Mouse (Mus musculus): ENCODE measurements around the gene Cpsf2. TPM values are rescaled to one million over a fixed set of nuclear protein-coding genes. Genes with fewer than 3 reads are reported as not detected.
"Not testable (repeated sequence)": the region's sequence is repeated elsewhere in the genome, so short reads cannot be mapped to it uniquely, and the experiment has no call there.

Gene Cpsf2
- 43.3 and 45.0 TPM in 2 replicates for polyA plus RNA-seq (2014; fragmentation: Nextera tagmentation; extraction: Ambion mirVana)

DNA sequence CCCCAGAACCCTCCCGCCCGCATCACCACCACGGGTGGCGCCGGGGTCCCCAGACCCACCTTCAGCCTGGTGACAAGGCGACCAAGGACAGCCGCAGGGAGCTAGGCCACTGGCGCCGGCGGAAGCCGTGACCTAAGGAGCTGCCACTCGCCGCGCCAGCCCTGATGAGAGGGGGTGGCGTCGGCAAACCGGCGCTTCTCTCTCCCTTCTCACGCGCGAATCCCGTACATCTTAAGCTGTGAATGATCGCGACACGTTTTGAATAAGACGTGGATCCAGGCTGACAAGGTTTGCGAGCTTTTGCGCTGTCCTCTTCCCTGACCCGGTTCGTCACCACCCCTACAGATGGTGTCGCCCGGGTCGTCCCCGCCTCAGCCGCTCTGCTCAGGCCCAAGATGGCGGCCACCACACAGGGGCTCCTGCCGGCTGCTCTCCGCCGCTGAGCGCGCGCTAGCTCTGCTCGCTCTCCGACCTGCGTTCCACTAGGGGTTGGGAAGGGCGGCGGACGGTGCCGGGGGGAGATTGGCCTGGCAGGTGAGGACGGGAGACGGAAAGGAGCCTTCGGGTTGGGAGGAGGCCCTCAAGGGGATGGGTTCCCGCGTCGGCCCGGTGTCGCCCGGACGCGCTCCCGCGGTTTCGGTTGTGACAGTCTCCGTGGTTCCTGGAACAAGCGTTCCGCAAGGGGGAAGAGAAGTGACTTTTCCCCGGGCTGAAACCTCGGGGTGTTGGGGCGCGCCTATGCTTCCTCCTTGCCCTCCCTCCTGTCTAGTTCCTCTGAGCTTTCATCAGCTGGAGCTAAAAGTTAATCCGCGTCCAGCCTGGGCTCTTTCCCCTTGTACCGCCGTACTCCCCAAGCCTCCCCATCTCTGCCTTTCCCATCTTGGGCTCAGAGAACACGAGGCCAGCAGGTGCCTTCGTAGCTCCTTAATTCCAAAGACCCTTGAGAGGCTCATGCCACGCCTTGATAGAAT, at the start of gene Cpsf2:
Cpsf2 (plus strand) TSS at position 388 of the 971 bp plus-strand sequence.
- Histone ChIP-seq H3K4me2 (replicated peaks; ENCODE audit: low read depth, low read length) (peak within 1 kb of the TSS; percentile 78), H3K9ac (ENCODE audit: low read depth, low read length) (peak within 1 kb of the TSS; percentile 89), H3K4me1 (replicated peaks; ENCODE audit: control insufficient read depth, insufficient read depth, low read length) (no peaks in the 10 kb centered on the region; the same call in 1 of the 2 replicates), H3K36me3 (ENCODE audit: control insufficient read depth, insufficient read depth, low read length) (no peaks in the 10 kb centered on the region), H3K27ac (ENCODE audit: low read depth, low read length) (peak within 1 kb of the TSS; percentile 80), H3K4me3 (ENCODE audit: low read depth, low read length) (peak within 1 kb of the TSS; percentile 93), H3K27me3 (ENCODE audit: control insufficient read depth, insufficient read depth, low read length) (no peaks in the 10 kb centered on the region), H3K9me3 (ENCODE audit: control insufficient read depth, low read length) (no peaks in the 10 kb centered on the region)
- under 1% methylated on average over 63 of the region's 77 CpGs for WGBS
- peak; percentile 88 for DNase-seq (ENCODE audit: low spot score)
- ATAC-seq (ENCODE audit: low FRiP score): peak; percentile 99

DNA sequence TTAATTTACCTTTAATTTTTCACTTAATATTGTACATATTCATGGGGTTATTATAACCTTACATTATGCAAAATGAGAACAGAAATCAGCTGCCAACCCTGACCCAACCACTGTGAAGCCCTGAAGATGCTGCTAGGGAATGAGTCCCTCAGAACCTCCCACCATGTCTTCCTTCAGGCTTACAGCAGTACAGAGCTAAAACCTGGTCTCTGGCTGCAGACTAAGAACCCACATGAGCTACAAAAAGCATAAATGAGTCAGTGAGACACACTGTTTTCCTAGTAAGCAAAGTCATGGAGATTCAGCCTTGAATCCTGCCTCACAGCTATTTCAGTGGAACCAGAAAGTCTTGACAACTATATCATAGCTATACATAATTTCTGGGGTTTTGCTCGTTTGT, 47.4 kb upstream of the Cpsf2 start:
- DNase-seq (ENCODE audit: low spot score) (no peak), ATAC-seq (ENCODE audit: low FRiP score) (no peak)
- no peaks in the 10 kb centered on the region for H3K9me3 ChIP-seq (ENCODE audit: control insufficient read depth, low read length)
- no peaks in the 10 kb centered on the region for H3K27me3 ChIP-seq (ENCODE audit: control insufficient read depth, insufficient read depth, low read length)
- no peak overlapping the region for H3K27ac ChIP-seq (ENCODE audit: low read depth, low read length)
- no peaks in the 10 kb centered on the region for H3K4me1 ChIP-seq (replicated peaks; ENCODE audit: control insufficient read depth, insufficient read depth, low read length)
- no peak overlapping the region for H3K9ac ChIP-seq (ENCODE audit: low read depth, low read length)
- no peak overlapping the region for H3K4me3 ChIP-seq (ENCODE audit: low read depth, low read length)
- WGBS: 97% methylated on average over 1 of the region's 1 CpGs
- no peak overlapping the region for H3K4me2 ChIP-seq (replicated peaks; ENCODE audit: low read depth, low read length)
- no peaks in the 10 kb centered on the region for H3K36me3 ChIP-seq (ENCODE audit: control insufficient read depth, insufficient read depth, low read length)

DNA sequence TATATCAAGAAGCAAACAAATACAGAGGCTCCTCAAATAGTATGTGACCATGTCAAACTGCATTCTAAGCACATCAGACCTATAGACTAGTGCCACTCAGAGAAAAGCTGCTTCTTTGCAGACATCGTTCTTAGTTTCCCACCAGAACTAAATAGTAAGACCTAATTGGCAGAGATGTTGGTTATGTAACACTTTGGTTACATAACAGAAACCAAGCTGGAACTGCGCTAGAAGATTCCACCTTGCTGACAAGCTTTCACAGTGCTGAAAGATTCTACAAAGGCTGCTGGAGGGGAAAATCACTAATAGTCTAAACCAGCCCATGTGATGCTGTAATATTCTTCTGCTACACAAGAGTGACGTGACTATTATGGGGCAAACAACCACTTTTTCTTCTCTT, 40.6 kb upstream of the Cpsf2 start:
- Histone ChIP-seq H3K36me3 (ENCODE audit: control insufficient read depth, insufficient read depth, low read length) (peaks cover 5% of the 10 kb centered on the region; the same call in 1 of the 2 replicates), H3K4me2 (replicated peaks; ENCODE audit: low read depth, low read length) (no peak overlapping the region)

DNA sequence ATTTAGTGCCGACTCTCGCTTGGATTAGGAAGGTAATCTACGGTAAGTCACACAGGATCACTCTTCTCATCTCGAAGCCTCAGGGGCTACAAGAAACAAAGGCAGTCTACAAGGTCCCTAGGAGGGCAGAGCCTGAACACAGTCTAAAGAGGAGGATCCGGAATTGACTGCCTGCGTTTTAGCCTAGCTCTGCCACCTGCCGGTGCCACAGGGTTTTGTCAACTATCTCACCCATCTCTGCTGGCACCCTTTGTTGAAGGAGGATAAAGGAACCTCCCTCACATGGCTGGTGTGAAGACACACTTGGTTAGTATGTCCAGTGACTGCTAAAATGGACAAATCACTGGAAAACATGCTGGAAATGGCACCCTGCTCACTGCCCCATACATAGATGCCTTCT, 38.2 kb upstream of the Cpsf2 start:
- Histone ChIP-seq H3K36me3 (ENCODE audit: control insufficient read depth, insufficient read depth, low read length) (peaks cover 12% of the 10 kb centered on the region), H3K27ac (ENCODE audit: low read depth, low read length) (no peak overlapping the region), H3K9me3 (ENCODE audit: control insufficient read depth, low read length) (no peaks in the 10 kb centered on the region), H3K9ac (ENCODE audit: low read depth, low read length) (no peak overlapping the region), H3K27me3 (ENCODE audit: control insufficient read depth, insufficient read depth, low read length) (no peaks in the 10 kb centered on the region), H3K4me3 (ENCODE audit: low read depth, low read length) (no peak overlapping the region), H3K4me1 (replicated peaks; ENCODE audit: control insufficient read depth, insufficient read depth, low read length) (no peaks in the 10 kb centered on the region), H3K4me2 (replicated peaks; ENCODE audit: low read depth, low read length) (no peak overlapping the region)
- 83% methylated on average over 7 of the region's 7 CpGs for WGBS
- DNase-seq (ENCODE audit: low spot score): peak; percentile 5
- no peak for ATAC-seq (ENCODE audit: low FRiP score)

More for the DNA sequence above, 40.6 kb upstream of the Cpsf2 start:
- Histone ChIP-seq H3K9ac (ENCODE audit: low read depth, low read length) (no peak overlapping the region), H3K9me3 (ENCODE audit: control insufficient read depth, low read length) (no peaks in the 10 kb centered on the region), H3K4me1 (replicated peaks; ENCODE audit: control insufficient read depth, insufficient read depth, low read length) (no peaks in the 10 kb centered on the region), H3K27ac (ENCODE audit: low read depth, low read length) (no peak overlapping the region), H3K4me3 (ENCODE audit: low read depth, low read length) (no peak overlapping the region), H3K27me3 (ENCODE audit: control insufficient read depth, insufficient read depth, low read length) (no peaks in the 10 kb centered on the region)
- ATAC-seq (ENCODE audit: low FRiP score): no peak
- 96% methylated on average over 3 of the region's 3 CpGs for WGBS
- DNase-seq (ENCODE audit: low spot score): no peak

DNA sequence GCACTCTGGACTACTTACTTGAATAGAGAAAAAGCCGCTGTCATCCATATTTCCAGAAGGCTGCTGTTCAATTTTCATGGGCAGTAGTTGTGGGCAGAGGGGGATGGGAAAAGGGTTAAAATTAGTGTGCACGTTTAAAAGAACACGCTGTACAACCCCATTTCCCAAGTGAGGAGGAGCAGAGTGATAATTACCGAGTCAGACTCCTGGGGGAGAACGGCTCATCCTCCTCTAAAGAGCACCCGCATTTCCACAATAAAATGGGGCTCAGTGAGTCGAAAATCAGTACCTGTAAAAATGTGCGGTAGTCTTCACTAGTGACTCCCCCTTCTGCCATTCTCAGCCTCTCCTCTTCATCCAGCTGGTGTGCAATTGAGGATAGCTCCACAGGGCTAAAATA, 27.8 kb upstream of the Cpsf2 start:
- WGBS: 94% methylated on average over 8 of the region's 8 CpGs
- Histone ChIP-seq H3K9ac (ENCODE audit: low read depth, low read length) (no peak overlapping the region), H3K9me3 (ENCODE audit: control insufficient read depth, low read length) (no peaks in the 10 kb centered on the region), H3K27ac (ENCODE audit: low read depth, low read length) (no peak overlapping the region), H3K4me3 (ENCODE audit: low read depth, low read length) (no peak overlapping the region), H3K27me3 (ENCODE audit: control insufficient read depth, insufficient read depth, low read length) (no peaks in the 10 kb centered on the region), H3K4me2 (replicated peaks; ENCODE audit: low read depth, low read length) (no peak overlapping the region), H3K4me1 (replicated peaks; ENCODE audit: control insufficient read depth, insufficient read depth, low read length) (no peaks in the 10 kb centered on the region), H3K36me3 (ENCODE audit: control insufficient read depth, insufficient read depth, low read length) (peaks cover 4% of the 10 kb centered on the region)
- ATAC-seq (ENCODE audit: low FRiP score) (no peak), DNase-seq (ENCODE audit: low spot score) (no peak)

GRCm38 (mm10) chr12:101948801-101949200, 27.0 kb upstream of the Cpsf2 start:
- no peak overlapping the region for H3K27ac ChIP-seq (ENCODE audit: low read depth, low read length)
- H3K4me3 ChIP-seq (ENCODE audit: low read depth, low read length): no peak overlapping the region
- H3K9me3 ChIP-seq (ENCODE audit: control insufficient read depth, low read length): no peaks in the 10 kb centered on the region
- H3K36me3 ChIP-seq (ENCODE audit: control insufficient read depth, insufficient read depth, low read length): peaks cover 4% of the 10 kb centered on the region
- no peak overlapping the region for H3K4me2 ChIP-seq (replicated peaks; ENCODE audit: low read depth, low read length)
- no peaks in the 10 kb centered on the region for H3K27me3 ChIP-seq (ENCODE audit: control insufficient read depth, insufficient read depth, low read length)
- H3K9ac ChIP-seq (ENCODE audit: low read depth, low read length): no peak overlapping the region
- DNase-seq (ENCODE audit: low spot score) (no peak), ATAC-seq (ENCODE audit: low FRiP score) (no peak)
- no peaks in the 10 kb centered on the region for H3K4me1 ChIP-seq (replicated peaks; ENCODE audit: control insufficient read depth, insufficient read depth, low read length)
- WGBS: 89% methylated on average over 4 of the region's 4 CpGs

GRCm38 (mm10) chr12:101955821-101956220, 20.0 kb upstream of the Cpsf2 start:
- H3K9me3 ChIP-seq (ENCODE audit: control insufficient read depth, low read length); H3K4me1 ChIP-seq (replicated peaks; ENCODE audit: control insufficient read depth, insufficient read depth, low read length); H3K27ac ChIP-seq (ENCODE audit: low read depth, low read length); ATAC-seq (ENCODE audit: low FRiP score); H3K4me2 ChIP-seq (replicated peaks; ENCODE audit: low read depth, low read length); DNase-seq (ENCODE audit: low spot score); H3K36me3 ChIP-seq (ENCODE audit: control insufficient read depth, insufficient read depth, low read length); H3K27me3 ChIP-seq (ENCODE audit: control insufficient read depth, insufficient read depth, low read length); H3K9ac ChIP-seq (ENCODE audit: low read depth, low read length); H3K4me3 ChIP-seq (ENCODE audit: low read depth, low read length): not testable (repeated sequence)
- WGBS: 96% methylated on average over 8 of the region's 8 CpGs

GRCm38 (mm10) chr12:101957079-101957941, 18.5 kb upstream of the Cpsf2 start:
- no peaks in the 10 kb centered on the region for H3K4me1 ChIP-seq (replicated peaks; ENCODE audit: control insufficient read depth, insufficient read depth, low read length)
- peak overlapping the region; percentile 93 for H3K9ac ChIP-seq (ENCODE audit: low read depth, low read length)
- DNase-seq (ENCODE audit: low spot score): peak; percentile 6
- peak overlapping the region; percentile 54 for H3K4me2 ChIP-seq (replicated peaks; ENCODE audit: low read depth, low read length)
- ATAC-seq (ENCODE audit: low FRiP score): no peak; the same call in 1 of the 2 replicates
- no peaks in the 10 kb centered on the region for H3K36me3 ChIP-seq (ENCODE audit: control insufficient read depth, insufficient read depth, low read length)
- H3K27me3 ChIP-seq (ENCODE audit: control insufficient read depth, insufficient read depth, low read length): no peaks in the 10 kb centered on the region
- H3K9me3 ChIP-seq (ENCODE audit: control insufficient read depth, low read length): no peaks in the 10 kb centered on the region
- H3K4me3 ChIP-seq (ENCODE audit: low read depth, low read length): peak overlapping the region; percentile 86
- peak overlapping the region; percentile 59; the same call in 1 of the 2 replicates for H3K27ac ChIP-seq (ENCODE audit: low read depth, low read length)
- 14% methylated on average over 24 of the region's 26 CpGs for WGBS
